Mouse (Mus musculus) embryonic facial prominence, embryonic 11.5 days (tissue): ENCODE measurements at regions not wholly inside any gene's neighbourhood (a gene's known extent, or its start where the extent isn't known, plus 50 kb on each side); places are given as distances from the start of the nearest gene placed in this dataset.
A peak's percentile ranks its signal among the peaks of the same experiment; 100 is the strongest.

ENCODE experiments used
- ATAC-seq: fragments of 200-750 bp; cut with Nextera tagmentation; replicated peaks from 2 replicates; pipeline ENCODE4 v1.8.0; 2017; ENCODE audit warnings: low read depth; ENCODE audit not compliant: insufficient number of reproducible peaks, low FRiP score, low TSS enrichment
- DNase-seq: peaks from one replicate; pipeline ENCODE4 v3.0.0-alpha.2; 2015; ENCODE audit warnings: low spot score
- H3K27ac ChIP-seq: fragments of 300-500 bp; sonication (generic); replicated peaks from 2 replicates; pipeline ENCODE4 v1.5.1; 2014; ENCODE audit warnings: mild to moderate bottlenecking, low read depth, low read length, control low read depth
- H3K27me3 ChIP-seq: fragments of 300-500 bp; sonication (generic); 2 replicates; pipeline ENCODE4 v1.6.1; 2014; ENCODE audit warnings: mild to moderate bottlenecking, low read length, moderate library complexity, mixed read lengths; ENCODE audit not compliant: control insufficient read depth, insufficient read depth
- H3K36me3 ChIP-seq: fragments of 300-500 bp; sonication (generic); replicated peaks from 2 replicates; pipeline ENCODE4 v1.6.1; 2014; ENCODE audit warnings: low read depth, mild to moderate bottlenecking, low read length, moderate library complexity, mixed read lengths; ENCODE audit not compliant: control insufficient read depth, insufficient read depth
- H3K4me1 ChIP-seq: fragments of 300-500 bp; sonication (generic); 2 replicates; pipeline ENCODE4 v1.6.1; 2014; ENCODE audit warnings: low read length, mixed read lengths; ENCODE audit not compliant: control insufficient read depth, insufficient read depth
- H3K4me2 ChIP-seq: fragments of 300-500 bp; sonication (generic); 2 replicates; pipeline ENCODE4 v1.6.1; 2014; ENCODE audit warnings: low read depth, mild to moderate bottlenecking, control low read depth, low read length, moderate library complexity
- H3K4me3 ChIP-seq: fragments of 300-500 bp; sonication (generic); 2 replicates; pipeline ENCODE4 v1.5.1; 2014; ENCODE audit warnings: low read depth, low read length, control low read depth
- H3K9ac ChIP-seq: fragments of 300-500 bp; sonication (generic); replicated peaks from 2 replicates; pipeline ENCODE4 v1.6.1; 2014; ENCODE audit warnings: mild to moderate bottlenecking, control low read depth, low read length
- H3K9me3 ChIP-seq: fragments of 300-500 bp; sonication (generic); replicated peaks from 2 replicates; pipeline ENCODE4 v1.6.1; 2016; ENCODE audit warnings: mild to moderate bottlenecking, low read length, inconsistent platforms, mixed read lengths; ENCODE audit not compliant: control insufficient read depth
- WGBS: fragments of 180-500 bp; shearing (Covaris S2); extraction: QIAGEN DNeasy Blood & Tissue Kit; methylation state at CpG from one replicate; pipeline ENCODE4 v1.1.7; 2014; 5-methylcytosine and 5-hydroxymethylcytosine counted together

- ATAC-seq = 0 out of 2 replicates have a peak, but pooled peaks have one; percentile 29
- H3K4me1 ChIP-seq = peaks cover 4% of the 10 kb centered on the region
- no peaks in the 10 kb centered on the region for H3K27me3 ChIP-seq
- H3K36me3 ChIP-seq = no peaks in the 10 kb centered on the region
- no peak overlapping the region for H3K4me2 ChIP-seq
- H3K27ac ChIP-seq = peak overlapping the region; percentile 49; the same call in 1 of the 2 replicates
- 44% methylated on average over 10 of the region's 10 CpGs for WGBS
- H3K9ac ChIP-seq = no peak overlapping the region
- no peaks in the 10 kb centered on the region for H3K9me3 ChIP-seq
- H3K4me3 ChIP-seq = no peak overlapping the region
- DNase-seq = peak; percentile 58
Measured at GRCm38 (mm10) chr2:27835758-27836460, 50.3 kb upstream of the Col5a1 start.
